Mouse (Mus musculus): ENCODE measurements around the gene Ngly1. TPM values are rescaled to one million over a fixed set of nuclear protein-coding genes. Genes with fewer than 3 reads are reported as not detected.
A peak's percentile ranks its signal among the peaks of the same experiment; 100 is the strongest.

The Ngly1 gene
- polyA plus RNA-seq, 1 experiment from 2014 or later = 67.6 TPM

DNA sequence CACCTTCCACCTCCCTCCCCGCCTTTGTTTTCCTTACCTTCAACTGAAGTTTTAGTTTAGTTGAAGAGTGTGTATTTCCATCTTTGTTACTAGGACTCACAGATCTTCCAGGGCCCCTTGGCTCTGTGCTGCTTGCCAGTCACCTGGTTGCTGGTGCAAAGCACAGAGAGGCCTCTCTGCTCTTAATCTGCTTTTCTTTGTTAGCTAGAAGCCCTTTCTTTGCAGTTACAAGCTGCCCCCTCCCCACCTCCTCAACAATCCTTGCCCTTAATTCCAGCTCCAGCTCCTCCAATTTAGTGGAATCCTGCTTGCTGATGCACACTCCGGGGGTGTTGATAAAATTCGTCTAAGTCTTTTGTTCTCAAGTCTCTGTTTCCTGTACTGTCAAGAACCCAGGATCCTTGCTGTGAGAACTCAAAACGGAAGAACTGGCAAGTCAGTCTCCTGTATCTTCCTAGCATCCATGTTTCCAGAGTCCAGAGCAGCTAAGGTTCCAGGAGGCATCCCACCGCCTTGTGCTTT lies 79.9 kb downstream of the Ngly1 start:
- no peak for DNase-seq (ENCODE audit: low spot score)

DNA sequence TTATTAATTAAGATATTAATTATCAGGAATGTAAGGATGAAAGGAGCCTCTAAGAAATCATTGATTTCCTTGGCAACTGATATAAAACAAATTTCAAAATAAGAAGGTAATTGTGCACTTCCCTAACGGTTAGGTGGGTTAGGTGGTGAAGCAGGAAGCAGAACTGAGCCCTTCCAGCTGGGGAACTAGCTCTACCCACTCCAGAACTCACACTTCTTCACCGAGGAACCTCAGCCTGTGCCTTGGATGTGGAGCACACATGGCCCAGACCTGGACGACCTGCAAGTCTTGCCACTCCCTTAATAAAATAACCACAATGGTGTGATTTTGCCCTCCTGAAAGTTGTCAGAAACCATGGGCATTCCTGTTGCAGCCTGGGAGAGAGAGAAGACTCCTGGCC lies 80.7 kb downstream of the Ngly1 start:
- no peak for DNase-seq (ENCODE audit: low spot score)

DNA sequence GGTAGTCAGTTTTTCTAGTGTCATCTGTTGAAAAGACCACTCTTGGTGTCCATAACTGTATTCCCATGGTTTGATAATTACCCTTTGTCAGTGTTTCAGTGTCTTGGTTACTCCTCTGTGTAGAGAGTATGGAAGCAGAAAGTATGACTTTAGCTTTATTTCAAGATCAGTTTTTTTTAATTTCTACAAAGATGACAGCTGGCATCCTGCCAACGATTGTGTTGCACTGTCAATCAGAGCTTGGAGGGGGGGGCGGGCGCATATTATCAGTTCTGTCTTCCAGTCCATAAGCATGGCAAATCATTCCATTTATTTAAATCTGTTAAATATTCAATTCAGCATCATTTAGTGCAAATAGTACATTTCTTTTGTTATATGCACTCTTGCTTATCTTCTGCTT lies 85.2 kb downstream of the Ngly1 start:
- DNase-seq (ENCODE audit: low spot score) = peak; percentile 29

DNA sequence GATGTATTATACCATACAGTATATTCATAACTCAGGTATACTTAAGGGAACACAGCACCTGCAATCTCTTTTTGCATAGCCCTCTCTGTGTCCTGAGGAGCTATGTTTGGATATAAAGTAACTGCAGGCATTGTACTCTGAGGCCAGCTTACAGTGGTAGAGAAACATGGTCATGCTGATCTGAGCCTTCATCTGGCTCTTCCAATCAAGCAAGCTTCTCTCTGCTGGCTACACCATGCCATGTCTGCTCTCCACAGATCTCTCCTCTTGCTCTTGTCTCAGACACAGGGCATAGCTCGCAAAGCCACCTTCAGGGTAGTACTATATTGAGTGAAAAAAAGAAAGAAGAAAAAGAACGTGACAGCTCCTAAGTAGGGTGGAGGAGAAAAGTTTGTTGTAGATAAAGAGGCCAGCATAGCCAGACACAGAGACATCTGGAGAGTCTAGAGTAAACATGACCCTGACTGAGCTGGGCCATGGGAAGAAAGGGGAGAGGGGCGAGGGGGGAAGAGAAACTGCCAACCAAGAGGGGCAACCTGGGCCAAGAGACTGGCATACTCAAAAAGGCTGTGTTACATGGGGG lies 86.8 kb downstream of the Ngly1 start:
- peak; percentile 20 for DNase-seq (ENCODE audit: low spot score)

DNA sequence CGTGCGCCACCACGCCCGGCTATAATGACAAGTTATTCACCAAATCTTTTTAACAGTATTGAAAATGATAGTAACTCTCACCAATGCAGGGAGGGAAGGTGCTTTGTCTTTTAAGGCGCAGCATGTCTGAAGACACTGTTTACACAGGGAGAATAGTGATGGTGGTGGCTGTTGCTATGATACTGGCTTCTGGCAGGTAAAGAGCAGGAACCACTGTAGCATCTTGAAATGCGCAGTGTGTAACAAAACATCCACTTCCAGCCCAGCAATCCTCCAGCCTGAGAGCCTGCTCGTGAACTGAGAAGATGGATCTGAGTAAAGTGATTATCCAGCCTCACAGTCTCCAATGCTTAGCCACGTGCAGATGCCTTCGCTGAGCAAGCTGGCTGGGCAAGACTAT lies 98.4 kb downstream of the Ngly1 start:
- DNase-seq (ENCODE audit: low spot score) = no peak

DNA sequence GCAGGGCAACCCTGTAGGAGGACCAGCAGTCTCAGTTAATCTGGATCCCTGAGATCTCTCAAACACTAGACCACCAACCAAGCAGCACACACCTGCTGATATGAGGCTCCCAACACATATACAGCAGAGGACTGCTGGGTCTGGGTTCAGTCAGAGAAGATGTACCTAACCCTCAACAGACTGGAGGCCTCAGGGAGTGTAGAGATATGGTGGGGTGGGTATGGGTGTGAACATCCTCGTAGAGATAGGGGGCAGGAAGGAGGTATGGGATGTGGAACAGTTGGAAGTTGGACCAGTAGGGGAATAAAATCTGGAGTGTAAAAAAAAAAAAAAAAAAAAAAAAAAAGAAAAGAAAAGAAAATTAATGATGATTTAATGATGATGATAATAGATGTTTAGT lies 110.6 kb downstream of the Ngly1 start:
- no peak for DNase-seq (ENCODE audit: low spot score)

Other genes starting within 250 kb of the Ngly1 start
- gene Oxsm, start 528 bp downstream of the Ngly1 start, polyA plus RNA-seq (2015; fragmentation: Nextera tagmentation; extraction: Ambion mirVana) = 2.2 and 3.0 TPM in 2 replicates
- gene Top2b, start 115.9 kb downstream of the Ngly1 start, polyA plus RNA-seq (2015; fragmentation: Nextera tagmentation; extraction: Ambion mirVana) = 69.1 and 93.3 TPM in 2 replicates

All from thymus, postnatal 0 days (tissue).